Mouse (Mus musculus) CH12F3 (cell line): ENCODE data around the gene Suclg2.

Experiments used
- in situ Hi-C: fragments of 300-500 bp; cut with MboI; formaldehyde crosslinking; loops from 2 replicates; pipeline ENCODE4 v1.14.3; 2020; ENCODE audit warnings: low sequenced_read_pairs

The Suclg2 gene

DNA sequence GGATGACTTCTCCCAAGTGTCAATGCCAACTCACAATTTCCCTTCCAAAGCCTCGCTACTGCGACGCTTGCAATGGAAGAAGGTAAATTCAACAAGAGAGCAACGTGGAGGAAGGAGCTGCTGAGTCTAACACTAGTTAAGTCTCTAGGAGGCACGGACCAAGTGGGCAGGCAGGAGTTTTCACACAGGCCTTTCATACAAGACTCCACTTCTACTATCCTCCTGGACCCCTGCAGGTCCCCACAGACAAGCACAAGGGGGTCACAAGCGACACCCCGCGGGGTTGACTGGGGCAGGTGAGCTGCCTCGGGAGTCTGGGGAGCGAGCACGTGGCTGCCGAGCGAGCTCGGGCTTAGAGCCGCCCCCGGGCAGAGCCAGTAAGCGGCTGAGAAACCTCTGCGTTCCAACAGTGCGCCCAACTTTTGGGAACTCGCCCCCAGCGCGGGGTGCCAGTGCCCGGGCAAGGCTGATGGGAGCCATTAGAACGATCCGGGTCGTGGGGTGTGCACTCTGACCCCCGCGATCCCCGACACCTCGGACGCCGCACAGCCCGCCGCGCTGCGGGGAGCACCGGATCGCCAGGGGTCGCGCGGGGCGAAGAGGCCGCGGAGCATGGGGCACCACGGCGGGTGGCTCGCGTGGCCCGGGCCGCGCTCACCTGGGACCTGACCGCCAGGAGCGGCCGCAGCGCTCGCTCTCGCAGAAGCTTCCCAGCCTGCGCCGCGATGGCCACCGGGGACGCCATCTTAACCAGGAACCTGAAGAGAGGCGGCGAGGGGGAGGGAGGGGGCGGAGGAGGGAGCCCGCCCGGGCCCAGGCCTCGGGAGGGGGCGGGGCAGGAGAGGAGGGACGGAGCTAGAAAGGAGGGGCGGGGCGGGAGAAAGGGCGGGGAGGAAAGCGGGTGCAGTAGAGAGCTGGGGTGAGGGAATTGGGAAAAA is at the start of gene Suclg2:
Gene Suclg2, minus strand, starts transcription at position 770 of the 938 bp plus-strand sequence.
- in situ Hi-C loops, result no loop called here

DNA sequence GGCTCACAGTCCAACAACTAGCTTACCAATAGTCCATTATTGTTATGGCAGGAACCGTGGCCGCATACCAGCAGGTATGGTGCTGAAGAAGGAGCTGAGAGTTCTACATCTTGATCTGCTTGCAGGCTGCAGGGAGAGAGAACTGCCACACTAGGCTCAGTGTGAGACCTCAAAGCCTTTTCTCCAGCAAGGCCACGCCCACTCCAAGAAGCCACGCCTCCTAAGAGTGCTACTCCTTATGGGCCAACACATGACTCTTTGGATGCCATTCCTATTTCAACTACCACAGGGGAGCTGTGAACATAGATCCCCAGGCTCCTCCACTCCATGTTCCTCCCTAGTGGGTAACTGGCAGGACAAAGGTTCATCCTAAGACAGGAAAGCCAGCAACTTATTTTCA is 48.0 kb upstream of the Suclg2 start:
- in situ Hi-C loops, result no loop called here

DNA sequence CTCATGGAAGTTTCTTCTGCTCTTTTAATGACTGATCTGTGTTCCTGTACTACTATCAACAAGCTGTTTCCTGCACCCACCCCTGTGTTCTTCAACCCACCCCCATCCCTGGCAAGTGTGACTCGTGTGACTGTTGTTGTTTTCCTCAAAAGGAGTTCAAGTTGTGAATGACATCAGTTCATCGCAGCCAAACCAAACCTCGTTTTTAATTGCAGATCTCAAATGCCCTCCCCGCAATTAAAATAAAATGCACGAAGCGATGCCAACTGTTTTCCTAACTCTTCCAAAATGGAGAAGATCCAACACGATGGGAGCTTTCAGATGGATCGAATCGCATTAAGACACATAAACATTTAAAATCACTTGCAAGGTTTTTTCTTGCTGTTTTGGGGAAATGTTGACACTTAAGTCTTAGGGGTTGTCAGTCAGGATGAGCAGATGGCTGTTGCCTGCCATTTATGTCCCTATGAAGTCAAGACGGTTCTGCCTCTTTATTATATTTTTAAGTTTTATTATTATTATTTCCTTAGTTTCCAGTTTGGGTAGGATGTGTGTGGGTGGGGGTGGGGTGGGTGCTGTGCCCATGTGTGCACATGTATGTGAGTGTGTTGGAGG is 41.1 kb upstream of the Suclg2 start:
- in situ Hi-C loops, result no loop called here

DNA sequence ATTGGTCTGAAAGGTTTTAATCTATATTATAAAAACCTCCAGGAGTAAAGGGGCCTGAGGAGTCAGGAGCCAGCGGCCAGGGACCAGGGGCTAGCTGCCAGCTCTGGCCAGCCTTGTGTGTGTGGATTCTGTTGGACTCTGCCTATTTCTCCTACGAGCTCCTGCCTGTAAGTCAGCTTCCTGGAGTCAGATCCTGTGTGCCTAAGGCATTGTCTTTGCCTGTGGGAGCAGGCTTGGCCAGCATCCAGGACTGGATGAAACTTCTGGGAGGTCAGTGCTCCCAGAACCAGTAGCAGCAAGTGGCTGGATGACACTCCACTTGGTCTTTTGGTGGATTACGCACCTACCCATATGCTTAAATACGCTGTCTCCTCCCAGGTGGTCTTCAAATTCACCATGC is 23.8 kb upstream of the Suclg2 start:
- in situ Hi-C loops, result no loop called here

DNA sequence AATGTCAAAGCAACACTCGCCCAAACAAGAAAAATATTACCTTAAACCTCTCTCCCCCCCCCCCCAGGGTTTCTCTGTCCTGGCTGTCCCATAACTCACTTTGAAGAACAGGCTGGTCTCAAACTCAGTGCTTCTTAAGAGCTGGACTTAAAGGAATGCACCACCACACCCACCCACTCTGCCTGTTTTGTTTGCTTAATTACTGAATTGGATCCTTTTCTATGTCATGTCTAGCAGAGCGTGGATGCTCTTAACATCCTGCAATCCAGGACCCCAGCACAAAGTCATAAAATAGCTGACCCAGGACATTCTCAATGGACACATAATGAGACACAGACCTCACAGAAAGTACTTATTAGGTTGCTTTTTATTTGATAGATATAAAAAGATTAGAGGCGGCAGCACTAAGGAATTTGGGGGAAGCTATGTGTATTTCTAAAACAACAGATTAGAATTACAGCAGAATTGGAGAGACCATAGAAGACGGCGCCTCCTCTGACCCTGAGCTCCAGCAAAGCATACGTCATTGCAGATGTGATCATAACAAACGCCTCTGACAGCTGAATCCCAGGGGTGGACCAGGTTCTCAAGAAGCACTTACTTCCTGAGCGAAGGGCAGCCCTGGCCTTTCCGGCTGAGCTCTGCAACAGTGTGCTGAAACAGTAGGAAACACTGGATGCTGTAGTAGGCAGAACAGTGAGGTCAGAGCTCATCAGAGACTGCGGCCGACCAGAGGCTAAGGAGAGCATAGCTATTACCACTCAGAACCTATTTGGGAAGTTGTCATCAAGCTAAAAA is 13.2 kb upstream of the Suclg2 start:
- in situ Hi-C loops, result no loop called here

DNA sequence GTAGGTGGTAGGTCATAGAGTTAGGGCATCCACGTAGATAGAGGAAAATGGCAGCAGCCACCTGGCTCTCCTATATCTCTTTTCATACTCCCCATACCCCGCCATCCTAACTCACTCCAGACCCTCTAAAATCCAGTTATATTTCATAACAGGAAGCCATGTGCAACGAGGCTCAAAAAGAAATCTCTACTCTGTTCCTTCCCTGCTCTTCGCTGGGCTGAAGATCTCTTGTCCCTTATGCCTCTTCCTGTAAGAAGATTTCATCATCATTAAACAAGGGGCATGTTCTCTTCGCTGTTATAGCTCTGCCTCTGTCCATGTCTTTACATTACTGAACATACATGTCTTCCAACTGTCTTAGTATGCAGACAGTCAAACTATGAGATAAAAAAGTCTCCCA is 10.8 kb upstream of the Suclg2 start:
- in situ Hi-C loops, result no loop called here

DNA sequence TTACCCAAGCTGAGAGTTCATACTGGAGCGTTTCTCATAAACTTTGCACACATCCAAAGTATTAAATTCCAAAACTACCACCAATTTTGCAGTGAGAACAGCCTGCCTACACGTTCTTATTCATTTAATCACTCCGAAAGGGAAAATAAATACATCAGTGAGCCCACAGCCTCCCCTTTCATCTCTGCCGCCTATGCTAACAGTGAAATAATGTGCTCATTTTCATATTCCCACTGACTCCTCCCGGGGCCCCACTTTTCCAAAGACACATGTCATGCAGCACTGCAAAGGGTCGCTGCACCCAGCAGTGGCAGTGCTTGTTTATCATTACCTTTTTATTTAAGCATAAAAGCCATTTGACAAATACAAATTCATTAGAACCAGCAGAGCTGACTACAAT is 6.7 kb upstream of the Suclg2 start:
- in situ Hi-C loops, result no loop called here

DNA sequence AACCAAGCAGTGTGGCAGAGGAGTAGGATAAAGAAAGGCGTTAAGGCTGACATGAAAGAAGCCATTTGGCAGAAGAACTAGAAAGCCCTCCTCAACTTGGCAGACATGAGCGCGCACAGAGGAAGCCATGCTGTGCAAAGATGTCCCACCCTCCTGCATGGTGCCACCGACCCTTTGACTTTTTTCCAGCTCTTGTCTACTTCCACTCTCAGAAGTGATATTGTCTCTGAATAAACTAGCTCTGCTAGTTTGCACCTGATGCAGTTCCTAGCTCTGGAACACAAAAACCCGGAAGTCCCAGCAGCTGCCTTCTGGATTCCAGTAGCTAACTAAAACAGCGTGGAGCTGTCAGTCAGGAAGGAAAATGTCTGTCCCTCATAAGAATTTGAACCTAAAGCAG is 4.8 kb upstream of the Suclg2 start:
- in situ Hi-C loops, result no loop called here

DNA sequence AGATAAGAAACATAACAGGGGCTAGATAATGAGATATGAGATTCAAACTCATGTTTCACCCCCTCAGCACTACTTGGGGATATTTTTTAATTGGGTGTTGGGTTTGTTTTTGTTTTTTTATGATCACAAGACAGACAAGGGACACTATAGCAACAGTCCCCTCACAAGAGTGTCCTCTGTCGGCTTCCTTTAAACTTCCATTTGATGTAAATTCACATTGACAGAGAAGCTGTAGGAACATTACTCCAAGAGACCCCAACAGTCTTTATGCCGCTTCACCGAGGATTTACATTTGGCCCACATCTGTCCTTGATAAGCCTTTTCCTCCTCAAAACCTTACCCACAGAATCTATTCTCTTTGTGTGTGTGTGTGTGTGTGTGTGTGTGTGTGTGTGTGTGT is 1.2 kb upstream of the Suclg2 start:
- in situ Hi-C loops, result no loop called here

DNA sequence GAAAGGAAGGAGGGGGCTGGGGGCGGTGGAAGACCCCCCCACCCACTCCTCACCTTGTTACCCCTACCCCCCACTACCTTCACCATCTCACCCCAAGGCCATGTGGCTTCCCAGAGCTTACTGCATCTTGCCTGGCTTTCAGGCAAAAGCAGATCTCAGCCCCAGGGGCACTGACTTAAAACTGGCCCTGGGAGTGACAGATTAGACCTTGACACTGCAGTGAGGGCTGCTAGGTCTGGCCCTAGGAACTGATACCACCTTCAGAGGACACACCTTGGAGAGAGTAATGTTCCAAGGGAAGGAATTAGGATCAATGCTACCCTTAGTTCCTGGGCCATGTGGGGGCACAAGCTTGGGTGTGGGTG is 351 bp upstream of the Suclg2 start:
- in situ Hi-C loops, result no loop called here

DNA sequence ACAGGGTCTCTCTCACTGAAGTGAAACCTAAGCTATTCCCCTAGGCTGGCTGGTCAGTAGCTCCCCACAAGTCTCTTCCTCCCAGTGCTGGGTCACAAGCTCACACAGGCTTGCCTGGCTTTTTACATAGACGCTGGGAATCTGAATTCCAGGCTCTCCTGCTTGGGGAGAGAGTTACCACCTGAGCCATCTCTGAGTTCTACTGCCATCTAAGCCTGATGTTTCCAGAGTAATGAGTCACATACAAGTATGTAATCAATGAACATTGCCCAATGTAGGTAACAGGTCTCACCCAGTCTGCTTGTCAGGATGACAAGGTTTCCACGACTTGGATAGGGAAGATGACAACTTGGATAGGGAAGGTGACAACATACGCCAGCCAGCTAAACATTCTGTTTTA is 1.5 kb downstream of the Suclg2 start:
- in situ Hi-C loops, result no loop called here

DNA sequence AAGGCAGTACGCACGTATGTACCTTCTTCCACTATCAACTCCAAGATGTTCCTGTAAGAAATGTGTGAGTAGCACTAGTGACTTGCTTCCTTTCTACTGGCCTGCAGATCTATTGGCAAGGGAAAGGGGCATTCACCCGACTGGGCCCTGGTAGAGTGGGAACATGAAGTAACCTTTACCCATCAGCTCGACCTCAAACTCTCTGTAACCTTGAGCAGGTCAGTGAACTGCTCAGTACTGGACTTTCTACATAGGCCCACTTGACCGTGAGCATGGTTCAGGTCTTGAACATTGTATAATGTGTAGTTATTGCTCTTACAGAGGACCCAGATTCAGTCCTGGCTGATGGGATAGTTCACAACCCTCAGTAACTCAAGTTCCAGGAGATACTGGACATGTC is 2.1 kb downstream of the Suclg2 start:
- in situ Hi-C loops, result no loop called here

DNA sequence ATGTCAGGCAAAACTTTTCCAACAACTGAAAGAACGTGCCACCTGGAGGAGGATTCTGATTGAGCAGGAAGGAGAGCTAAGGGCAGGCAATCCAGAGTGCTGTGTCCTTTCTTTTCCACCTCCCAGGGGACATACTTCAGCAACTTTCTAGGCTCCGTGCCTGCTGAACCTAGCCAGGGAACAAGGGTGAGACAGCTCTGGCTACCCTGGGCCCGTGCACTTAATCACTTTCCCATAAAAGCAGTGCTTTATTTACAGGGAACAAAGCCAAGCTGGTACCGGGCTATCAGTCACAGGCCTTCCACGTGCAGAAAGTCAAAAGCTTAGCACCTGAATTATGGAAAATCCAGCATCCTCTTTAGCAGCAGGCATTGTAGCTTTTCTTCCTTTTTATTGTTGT is 5.4 kb downstream of the Suclg2 start:
- in situ Hi-C loops, result no loop called here

DNA sequence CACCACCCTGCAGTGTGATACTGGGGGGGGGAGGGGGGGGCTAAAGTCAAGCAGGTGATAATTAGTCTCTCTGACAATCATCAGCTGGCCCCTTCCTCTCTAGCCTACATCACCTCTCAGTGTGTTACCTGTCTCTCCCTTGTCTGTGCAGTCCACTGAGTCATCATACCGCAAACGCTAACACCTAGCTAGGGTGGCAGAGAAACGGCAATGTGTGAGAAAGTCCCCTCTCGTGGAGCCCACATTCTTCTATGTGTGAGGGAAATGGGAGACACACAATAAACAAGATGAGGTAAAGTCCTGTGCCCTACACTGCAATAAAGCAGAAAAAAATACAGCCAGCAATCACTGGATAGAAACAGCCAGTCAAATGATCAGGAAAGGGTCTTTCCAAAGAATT is 6.5 kb downstream of the Suclg2 start:
- in situ Hi-C loops, result no loop called here

DNA sequence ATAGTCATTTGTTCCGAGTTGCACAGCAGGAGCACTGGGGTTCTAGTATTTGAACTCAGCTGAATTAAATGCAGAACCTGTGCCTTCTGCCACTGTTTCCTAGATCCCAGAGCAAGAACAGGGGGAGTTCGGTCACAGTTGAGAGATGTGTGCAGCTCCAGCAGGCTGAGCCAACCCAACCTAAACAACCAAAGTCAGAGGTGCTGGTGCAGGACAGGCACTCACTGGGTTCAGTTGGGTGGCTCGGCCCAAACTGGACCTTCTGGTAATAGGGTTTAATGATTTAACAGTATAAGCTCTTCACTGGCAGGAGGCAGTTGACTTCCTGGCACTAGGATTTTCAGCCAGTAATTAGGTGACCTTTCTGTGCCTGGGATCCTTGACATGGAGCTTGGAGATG is 6.9 kb downstream of the Suclg2 start:
- in situ Hi-C loops, result no loop called here

DNA sequence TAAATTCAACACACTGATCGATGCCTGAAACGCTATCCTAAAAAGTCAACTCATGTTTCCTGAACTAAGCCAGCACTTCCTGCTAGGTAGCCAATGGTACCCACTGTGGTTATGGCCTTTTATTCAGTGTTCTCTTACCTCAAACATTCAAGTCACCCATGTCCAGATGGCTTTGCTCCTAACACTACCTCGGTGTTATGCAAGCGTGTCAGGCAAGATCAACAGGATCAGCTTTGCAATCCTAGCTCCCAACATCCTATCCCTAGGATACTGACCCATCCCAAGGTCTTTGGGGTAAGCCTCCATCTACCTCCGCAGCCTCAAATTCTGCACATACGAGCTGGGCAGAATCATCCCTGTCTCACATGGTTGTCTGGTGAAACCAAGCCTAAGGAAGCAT is 7.7 kb downstream of the Suclg2 start:
- in situ Hi-C loops, result no loop called here

DNA sequence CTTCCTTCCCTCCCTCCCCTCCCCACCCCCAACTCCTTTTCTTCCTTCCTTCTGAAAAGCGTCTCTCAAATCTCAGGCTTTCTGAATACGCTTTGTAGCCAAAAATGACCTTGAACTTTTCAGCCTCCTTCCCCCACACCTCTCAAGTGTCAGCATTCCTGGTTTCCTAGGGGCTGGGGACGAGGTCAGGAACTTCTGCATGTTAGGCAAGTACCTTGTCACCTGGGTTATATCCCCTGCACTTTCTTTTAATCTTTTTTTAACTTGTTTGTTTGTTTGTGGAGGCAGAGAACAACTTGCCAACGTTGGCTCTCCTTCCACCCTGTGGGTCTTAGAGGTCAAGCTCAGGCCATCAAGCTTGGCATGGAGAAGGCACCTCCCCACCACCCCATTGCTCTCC is 9.1 kb downstream of the Suclg2 start:
- in situ Hi-C loops, result no loop called here

DNA sequence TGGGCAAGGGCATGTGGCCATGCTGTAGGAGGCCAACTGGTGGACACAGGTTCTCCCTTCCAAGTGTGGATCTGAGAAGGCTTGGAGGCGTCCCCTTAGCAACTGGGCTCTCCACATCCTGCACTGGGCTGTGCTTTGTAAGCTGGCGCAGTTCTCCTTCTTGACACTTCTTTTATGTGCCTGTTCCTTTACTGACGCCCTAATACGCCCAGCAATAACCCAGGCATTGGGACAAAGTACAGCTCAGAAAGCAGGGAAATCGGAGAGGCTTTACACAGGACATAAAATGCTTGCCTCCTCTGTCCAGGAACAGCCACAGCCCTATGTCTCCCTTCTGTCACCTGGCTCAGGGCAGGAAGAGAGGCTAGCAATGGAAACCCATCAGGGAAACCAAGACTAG is 9.5 kb downstream of the Suclg2 start:
- in situ Hi-C loops, result no loop called here

DNA sequence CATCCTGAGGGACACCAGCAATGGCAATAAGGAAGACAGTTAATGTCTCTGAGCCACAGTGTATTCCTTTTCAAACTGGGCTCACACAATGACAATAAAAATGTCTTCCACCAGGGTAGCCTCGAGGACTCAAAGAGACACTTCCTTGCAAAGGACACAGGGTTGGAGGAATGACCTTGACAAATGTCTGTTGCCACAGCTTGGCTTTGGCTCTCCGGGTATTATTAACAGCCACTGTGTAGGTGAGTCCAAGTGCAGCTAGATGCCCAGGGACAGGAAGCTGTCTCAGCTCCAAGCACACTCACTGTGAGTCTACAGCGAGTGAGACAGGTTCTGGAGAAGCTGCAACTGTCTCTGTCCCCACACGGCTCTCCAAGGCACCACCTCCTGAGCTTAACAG is 14.0 kb downstream of the Suclg2 start:
- in situ Hi-C loops, result no loop called here

DNA sequence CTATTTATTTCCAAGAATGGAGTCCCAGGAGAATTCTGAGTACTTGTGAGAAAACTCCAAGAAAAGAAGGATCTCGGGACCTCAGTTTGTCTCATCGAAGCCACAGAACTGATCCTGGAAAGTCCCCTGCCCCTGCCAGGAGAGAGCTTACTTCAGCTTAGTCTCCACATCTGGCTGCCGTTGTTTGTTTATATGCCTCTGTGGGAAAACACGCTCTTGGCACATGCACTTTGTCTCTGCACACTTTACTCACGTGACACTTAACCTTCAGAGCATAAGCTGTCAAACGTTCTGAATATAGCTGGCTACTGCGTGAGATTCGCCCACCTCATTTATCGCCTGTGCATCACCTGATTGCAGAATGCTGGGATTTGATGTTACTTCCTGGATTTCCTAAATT is 16.4 kb downstream of the Suclg2 start:
- in situ Hi-C loops, result no loop called here

DNA sequence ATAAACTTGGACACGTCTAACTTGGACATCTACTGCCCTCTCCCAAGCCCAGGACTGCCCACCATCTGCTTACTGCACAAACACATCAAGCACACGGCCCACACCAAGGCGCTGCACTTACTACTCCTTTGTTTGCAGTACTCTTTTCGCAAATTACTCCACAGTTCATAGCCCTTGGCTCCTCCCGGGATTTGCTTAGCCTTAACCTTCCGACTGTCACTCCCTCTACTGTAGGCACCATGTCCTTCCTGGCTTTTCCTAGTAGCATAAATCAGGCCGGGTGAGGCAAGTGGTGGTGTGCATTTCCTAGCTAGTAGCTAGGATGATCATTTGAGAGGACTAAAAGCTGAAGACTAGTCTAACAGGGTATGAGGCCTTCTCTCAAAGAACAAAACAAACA is 16.8 kb downstream of the Suclg2 start:
- in situ Hi-C loops, result no loop called here
